Mouse (Mus musculus) cerebellum, adult 2 months (tissue): ENCODE measurements at regions not wholly inside any gene's neighbourhood (a gene's known extent, or its start where the extent isn't known, plus 50 kb on each side); places are given as distances from the start of the nearest gene placed in this dataset.

ENCODE experiments used
- CTCF ChIP-seq: fragments of 200-500 bp; IDR thresholded peaks from 2 replicates; pipeline ENCODE4 v1.5.1; 2011; ENCODE audit warnings: low read depth, mild to moderate bottlenecking, control low read depth, low read length, moderate library complexity, borderline replicate concordance; ENCODE audit not compliant: insufficient read depth
- POLR2A ChIP-seq: fragments of 200-500 bp; IDR thresholded peaks from 2 replicates; pipeline ENCODE4 v1.6.1; 2011; ENCODE audit warnings: low read length, control low read depth, borderline replicate concordance; ENCODE audit not compliant: insufficient read depth

GRCm38 (mm10) chr14:87637131-87637530, 220.7 kb downstream of the Tdrd3 start:
- TF ChIP-seq CTCF (no peak), POLR2A (no peak)
